Mouse (Mus musculus) c-Kit-positive CD71-negative TER-119-negative erythroid progenitor cells, embryonic 14.5 days (primary cell): ENCODE measurements around the gene Acap1.
"Not testable (repeated sequence)": the region's sequence is repeated elsewhere in the genome, so short reads cannot be mapped to it uniquely, and the experiment has no call there.

Experiments used
- DNase-seq: peaks from one replicate; pipeline ENCODE4 v3.0.0-alpha.2; 2013; ENCODE audit warnings: low read depth

The Acap1 gene

DNA sequence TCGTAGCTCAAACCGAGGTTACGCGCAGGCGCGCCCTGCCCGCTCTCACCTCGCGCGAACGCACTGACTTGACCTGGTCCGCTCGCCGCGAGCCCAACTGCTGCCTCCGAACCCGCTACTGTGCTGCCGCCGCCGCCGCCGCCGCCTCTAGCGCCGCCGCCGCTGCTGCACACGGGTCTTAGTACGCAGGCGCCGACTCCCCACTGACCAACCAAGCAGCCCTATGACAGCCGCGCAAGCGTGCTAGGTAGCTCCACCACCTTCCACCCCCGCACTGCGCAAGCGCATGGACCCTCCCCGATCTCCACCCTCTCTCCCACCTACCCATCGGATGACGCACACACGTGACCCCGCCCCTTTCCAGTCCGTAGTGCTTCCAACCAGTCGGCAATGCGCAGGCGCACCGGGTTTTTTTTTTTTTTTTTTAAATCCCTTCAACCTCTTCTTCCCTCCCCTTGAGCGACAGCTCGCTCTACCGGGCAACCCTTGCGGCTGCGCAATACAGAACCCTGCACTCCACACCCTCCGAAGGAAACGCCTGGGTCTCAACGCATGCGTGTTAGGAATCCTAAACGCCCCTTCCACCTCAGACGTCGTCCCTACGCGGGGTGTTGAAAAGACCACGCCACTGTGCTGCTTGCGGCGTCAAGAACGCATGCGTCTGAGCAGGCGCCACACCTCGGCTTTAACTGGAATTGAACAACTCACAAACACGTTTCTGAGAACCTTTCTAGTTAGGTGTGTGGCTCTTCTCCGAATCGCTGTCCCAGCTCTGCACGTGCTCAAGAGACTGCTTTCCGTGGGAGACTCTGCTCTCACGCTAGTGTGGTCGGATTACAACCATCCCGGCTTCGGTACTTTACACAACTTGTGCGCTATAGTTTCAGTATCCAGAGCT lies 26.0 kb upstream of the Acap1 start, which contains the start of gene Eif5a:
TSS of gene Eif5a (minus strand) at position 845 of the 898 bp plus-strand sequence.
- DNase-seq, result peak; percentile 100

DNA sequence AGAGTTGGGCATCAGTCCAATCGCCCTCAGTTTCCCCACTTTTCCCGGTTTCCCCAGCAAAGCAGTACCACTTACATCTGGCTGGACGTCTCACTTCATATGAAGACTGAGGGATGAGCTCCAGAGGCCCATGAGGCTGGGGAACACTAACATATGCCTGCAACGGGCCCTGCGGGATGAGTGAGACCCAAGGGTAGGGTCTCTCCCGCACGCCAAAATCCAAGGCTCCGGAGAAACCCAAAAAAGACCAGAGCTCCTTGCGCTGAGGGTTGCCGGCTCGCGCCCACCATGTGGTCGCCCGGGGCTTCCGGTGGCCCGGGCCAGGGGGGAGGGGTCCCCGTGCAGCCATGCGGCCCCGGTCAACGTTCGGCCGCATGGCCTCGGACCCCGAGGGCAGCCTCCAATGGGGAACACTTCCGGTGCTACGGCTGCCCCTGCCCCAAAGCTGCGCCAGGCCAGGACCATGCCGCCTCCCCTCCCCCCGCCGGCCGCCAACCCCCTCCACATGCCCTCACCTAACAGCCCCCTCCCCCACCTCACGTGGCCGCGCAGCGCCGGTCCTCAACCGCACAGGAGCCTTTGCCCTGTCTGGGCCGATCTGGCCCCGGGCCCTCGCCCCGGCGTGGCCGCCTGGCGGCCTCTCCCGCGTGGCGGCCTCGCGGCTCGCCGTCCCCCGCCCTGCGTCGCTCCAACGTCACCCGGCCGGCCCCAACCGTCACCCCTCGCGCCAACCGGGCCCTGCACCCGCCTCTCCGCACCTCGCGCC lies 25.1 kb upstream of the Acap1 start:
- no peak for DNase-seq

DNA sequence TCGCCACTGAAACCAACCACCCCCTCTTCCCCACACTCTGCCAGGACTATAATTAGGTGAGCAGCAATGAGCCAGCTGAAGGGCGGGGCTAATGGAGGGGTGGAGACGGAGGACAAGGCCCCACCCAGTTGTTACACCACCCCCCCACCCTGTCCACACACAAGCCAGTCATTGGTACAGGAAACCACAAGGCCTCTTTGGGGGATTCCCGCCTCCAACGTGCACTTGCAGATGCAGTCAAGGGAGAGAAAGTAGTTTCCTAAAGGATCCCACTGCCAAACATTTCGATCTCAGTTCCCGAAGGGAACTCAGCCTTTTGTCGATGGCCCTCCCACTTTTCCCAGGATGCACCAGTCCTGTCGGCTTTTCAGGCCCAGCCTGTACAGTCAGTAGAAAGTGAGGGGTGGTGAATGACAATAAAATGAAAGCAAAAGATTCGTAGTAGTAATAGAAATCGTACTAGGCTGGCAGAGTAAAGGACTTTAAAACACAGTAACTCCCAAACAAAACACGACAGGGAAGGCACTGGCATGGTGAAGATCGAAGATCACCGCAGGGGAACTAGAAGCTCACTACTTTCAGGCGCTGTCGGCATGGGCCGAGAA lies 24.4 kb upstream of the Acap1 start:
- peak; percentile 79 for DNase-seq

DNA sequence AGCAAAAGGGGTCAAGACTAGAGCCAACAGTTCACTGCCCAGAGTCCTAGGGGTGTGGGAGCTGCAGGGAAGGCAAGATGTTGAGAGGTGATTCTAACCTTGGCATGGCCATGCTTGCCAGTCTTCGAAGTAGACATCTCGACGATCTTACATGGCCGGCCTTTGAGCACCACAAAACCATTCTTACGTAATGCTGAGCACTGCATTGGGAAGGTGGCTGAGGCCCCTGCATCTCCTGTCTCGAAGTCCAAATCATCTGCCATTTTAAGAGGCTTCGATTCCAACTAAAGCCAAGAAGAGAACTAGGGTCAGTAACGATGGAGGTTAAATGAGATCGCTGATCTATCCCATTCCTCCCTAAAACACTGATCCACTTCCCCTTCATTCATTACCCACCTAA lies 23.7 kb upstream of the Acap1 start:
- DNase-seq, result no peak

DNA sequence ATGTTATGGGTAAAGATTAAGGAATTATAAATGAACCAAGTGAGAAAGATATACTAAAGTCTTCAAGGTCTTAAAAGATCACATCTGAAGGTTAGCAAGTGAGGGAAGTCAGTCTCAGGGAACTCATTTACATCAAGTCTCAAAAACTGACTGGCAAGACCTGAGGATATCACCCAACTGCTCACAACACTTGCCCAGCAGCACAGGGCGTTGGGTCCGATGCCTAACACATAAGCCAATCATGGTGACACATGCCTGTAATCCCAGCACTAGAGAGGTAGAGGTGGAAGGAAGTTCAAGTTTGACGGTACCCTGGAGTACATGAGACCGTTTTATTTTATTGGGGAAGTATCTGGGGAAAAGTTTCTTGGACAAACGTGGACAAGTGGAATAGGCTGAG lies 22.8 kb upstream of the Acap1 start:
- no peak for DNase-seq

DNA sequence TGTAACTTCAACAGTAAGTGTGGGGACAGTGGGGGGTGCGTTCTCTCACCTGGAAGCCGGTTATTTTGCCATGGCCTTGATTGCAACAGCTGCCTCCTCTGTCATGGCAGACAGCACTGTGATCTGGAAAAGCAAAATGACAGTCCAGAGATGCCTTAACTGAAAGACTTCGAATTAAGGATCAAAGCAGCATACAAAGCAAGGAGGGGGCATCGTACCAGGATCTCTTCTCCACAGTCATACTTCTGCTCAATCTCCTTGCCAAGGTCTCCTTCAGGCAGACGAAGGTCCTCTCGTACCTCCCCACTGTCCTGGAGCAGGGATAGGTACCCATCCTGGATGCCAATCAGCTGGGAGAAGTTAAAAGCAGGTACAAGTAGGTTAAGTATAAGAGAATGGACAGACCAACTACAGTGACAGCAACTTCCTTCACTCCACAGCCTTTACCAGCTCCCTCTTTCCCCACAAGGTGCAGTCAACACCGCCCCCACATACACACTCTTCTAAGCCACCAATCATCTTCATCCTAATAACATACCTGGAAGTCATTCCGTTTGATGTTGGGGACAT lies 22.1 kb upstream of the Acap1 start:
- DNase-seq, result no peak

DNA sequence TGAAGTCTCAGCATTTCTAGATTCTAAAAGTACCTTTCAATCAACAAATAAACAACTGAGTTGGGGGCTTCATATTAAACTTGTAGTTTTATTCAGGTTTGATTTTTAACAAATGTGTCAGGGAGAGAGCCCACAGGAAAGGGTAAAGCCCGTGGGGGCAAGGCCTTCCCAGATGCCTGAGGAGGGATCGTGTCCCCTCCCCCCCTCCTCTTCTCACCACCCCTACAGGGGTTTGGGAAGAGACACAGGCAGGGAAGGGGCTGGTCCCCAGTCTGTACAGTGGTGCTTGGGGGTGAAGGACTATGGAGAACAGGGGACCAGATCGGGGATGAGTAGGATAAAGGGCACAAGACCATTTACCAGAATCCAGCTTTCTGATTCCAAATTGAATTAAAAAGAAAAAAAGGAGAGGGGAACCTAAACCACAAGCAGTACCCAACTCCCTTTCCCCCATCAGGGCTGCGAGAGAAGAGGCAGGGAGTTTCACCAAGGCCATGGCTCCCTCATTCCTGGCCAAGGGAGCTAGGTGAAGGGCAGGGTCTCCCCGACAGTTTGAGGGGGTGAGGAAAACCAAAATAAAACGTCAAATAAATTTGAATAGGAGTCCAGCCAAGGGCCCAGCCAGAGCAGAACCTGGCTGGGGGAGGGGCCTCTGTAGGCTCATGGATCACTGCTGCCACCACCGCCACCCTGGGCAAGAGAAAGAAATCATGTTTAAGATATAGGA lies 21.5 kb upstream of the Acap1 start:
- not testable (repeated sequence) for DNase-seq

DNA sequence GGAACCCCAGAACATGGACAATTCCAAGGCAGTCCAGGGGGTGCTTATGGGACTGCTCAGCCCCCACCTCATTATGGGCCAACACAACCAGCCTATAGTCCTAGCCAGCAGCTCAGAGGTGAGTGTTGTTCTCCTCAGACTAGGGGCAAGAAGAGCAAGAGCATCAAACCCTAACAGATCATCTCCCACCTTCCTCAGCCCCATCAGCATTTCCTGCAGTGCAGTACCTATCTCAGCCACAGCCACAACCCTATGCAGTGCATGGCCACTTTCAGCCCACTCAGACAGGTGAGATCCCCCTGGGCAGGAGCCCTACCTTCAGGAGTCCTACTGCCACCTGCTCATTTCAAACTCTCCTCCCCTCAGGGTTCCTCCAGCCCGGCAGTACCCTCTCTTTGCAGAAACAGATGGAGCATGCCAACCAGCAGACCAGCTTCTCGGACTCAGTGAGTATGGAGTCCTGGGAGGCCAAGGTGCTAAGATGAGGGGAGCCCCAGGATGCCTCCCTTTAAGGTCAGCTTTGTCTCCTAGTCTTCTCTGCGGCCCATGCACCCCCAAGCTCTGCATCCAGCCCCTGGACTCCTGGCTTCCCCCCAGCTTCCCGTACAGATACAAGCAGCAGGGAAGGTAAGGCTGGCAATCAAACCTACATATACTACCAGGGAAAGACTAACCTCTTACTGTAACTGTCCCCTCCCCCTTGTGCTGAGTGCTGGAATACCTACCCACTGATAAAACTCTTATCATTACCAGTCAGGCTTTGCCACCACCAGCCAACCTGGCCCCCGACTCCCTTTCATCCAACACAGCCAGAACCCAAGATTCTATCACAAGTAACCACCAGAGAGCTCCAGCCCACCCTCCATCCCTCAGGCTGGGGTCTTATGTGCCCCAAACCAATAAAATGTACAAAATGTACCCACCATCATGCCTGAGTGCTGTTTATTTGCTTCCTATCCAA lies 20.6 kb upstream of the Acap1 start:
- no peak for DNase-seq

DNA sequence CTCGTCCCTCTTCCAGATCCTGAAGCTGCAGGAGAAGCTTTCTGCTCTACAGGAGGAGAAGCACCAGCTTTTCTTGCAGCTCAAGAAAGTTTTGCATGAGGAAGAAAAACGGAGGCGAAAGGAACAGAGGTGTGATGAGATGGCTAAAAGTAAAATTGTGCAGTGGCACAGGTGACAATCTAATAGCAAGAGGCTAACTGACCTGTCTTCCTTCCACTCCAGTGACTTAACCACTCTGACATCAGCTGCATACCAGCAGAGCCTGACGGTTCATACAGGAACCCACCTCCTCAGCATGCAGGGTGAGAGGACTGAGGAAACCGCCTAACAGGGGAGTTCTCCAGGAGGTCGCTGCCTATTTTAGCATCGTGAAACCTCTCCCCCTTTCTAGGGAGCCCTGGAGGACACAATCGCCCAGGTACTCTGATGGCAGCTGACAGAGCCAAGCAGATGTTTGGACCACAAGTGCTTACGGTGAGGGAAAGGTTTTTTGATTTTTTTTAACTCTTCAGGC lies 19.6 kb upstream of the Acap1 start:
- no peak for DNase-seq

DNA sequence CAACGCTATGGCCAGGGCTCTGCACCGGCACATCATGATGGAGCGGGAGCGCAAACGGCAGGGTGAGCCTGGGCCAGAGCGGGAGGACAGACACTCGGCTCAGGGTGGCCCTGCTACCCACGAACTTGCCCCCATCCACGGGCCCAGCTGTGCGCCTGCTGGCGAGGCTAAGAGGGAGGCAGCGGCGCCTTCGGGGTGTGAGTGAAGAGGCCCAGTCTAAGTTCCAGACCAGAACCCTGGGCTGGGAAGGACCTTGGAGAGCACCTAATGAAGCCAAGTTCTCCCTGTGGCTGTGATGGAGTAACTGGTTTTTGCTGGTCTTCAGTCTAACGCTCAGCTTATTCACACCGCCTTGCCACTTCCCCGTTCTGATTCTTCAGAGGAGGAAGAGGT lies 19.0 kb upstream of the Acap1 start:
- no peak for DNase-seq

DNA sequence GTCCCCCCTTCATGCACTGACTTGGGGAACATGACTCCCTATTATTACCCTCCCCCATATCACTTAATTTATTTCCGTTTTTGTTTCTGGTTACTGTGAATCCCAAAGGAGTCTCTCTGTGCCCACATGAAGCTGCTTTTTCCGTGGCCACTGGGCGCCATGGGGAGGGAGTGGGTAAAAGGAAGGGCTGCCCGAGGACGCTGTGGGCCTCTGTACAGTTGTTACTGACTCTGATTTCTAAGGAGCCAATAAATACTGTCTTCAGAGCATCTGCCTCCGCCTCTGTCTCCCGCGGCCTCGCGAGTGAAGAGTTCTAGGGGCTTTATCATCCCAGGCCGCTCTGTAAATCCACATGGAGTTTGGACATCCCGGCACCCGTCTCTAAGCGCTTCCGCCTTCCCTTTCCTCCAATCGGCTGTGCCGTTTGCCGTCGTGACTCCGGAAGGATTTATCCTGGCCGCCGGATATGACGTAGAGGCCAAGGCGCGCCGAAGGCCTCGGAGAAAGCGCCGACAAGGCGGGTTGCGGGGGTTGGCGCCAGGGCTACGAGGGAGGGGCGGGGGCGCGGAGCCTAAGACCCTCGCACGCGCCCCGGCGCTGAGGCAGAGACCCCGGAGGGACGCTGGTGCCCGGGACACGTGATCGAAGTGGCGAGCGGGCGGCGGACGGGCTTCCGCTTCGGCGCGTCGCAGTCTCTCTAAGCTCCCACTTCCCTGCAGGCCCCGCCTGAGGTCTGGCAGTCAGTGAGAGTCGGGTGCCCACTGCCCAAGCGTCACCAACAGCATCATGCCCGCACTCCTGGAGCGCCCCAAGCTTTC lies 18.4 kb upstream of the Acap1 start, which contains the start of gene Gps2:
TSS of gene Gps2 (plus strand) at position 335 of the 818 bp plus-strand sequence.
- DNase-seq, result peak; percentile 91

DNA sequence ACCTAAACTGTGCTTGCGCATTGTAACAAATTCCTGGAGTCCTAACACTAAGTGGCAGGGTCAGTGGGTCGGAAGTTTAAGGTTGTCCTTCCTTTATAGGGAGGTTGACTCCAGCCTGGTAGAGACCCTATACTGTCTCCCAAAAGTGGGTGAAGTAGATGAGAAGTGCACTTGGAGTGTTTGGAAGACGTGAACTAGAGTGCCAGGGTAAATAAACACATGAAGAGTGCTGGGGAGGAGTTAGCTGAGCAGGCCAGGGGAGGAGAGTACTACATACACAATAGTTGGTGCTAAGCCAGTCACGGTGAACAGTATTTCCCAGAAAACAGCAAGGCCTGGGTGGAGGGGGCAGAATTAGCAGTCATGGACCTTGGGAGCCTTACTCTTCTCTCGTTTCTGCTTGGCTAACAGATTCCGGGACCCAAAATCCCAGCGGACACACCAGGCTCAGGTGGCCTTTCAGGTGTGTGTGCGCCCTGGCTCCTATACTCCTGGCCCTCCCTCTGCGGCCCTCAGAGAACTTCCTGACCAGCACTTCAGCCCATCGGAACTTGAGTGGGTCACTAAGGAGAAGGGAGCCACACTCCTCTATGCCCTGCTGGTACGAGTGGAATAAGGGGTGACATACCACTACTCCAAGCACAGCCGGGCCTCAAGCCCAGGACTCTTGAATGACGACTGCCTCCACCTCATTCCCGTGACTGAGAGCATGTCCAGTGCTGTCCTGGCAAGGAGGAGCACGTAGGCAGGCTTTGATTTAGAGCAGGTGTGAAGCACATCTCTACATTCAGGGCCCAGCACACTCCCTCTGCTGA lies 17.6 kb upstream of the Acap1 start:
- DNase-seq, result no peak

DNA sequence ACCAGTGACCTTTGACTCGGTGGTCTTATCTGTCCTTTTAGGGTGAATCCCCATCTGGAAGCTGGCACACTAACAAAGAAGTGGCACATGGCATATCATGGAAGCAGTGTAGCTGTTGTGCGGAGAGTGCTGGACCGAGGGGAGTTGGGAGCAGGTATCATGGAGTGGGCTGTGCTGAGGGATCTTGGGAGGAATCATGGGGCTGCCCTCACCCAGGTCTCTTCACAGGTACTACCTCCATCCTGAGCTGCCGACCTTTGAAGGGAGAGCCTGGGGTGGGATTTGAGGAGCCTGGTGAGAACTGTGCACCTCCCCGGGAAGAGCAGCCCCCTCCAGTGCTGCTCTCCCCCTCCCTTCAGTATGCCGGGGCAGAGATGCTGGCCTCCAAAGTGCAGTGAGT lies 16.4 kb upstream of the Acap1 start:
- DNase-seq, result no peak

DNA sequence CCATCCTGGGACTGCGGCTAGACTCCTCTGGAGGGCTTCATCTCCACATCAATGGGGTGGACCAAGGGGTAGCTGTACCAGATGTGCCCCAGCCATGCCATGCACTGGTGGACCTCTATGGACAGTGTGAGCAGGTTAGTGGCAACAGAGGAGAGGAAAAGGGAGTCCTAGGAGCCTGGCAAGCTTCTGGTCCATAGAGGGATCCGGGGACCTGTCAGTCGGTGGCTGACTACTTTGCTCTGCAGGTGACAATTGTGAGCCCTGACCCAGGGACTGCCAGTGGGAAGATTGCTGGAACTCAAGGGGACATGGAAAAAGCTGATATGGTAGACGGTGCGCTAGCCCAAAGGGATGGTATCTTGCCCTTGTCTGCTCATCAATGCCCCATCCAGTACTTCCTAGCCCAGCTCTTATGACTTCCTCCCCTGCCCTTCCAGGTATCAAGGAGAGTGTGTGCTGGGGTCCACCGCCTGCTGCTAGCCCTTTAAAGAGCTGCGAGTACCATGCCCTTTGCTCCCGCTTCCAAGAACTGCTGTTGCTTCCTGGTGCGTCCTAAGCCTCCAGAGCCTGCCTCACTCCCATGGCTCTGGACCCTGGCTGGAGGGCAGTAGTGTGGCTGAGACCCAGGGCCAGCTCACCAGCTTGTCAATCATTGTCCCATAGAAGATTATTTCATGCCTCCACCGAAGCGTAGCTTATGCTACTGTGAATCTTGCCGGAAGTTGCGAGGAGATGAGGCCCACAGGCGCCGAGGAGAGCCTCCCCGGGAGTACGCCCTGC lies 15.6 kb upstream of the Acap1 start:
- DNase-seq, result no peak

DNA sequence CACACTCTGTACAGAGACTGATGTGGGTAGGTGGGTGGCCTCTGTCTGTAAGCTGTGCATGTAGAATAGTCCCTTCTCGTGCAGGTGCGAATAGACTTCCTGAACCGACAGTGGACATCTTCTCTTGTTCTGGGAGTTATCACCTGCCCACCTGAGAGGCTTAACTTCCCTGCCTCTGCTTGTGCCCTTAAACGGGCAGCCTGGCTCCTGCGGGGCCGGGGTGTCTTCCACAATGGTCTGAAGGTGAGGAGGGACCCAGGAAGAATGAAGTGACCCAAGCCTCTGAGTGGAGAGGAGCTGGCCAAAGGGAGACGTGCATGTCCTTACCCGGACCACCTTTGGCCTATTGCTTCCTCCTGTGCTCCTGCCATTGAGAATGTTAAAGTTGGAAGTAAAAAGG lies 14.8 kb upstream of the Acap1 start:
- no peak for DNase-seq

DNA sequence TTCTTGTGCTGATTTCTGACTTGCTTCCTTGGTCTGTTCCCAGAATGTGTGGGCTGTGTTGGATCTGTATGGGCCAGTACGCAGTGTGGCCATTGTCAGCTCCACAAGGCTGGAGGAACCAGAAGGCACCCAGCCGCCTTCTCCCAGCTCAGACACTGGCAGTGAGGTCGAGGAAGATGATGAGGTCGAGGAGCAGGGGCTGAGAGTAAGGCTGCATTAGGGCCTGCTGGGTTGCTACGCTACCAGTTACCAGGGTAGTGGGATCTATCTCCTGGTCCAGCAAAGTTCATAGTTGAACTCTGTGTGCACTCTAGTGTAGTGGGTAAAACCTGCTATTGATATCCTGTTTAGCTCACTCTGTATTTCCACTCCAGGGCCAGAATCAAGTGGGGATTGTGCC lies 13.8 kb upstream of the Acap1 start:
- DNase-seq, result no peak

DNA sequence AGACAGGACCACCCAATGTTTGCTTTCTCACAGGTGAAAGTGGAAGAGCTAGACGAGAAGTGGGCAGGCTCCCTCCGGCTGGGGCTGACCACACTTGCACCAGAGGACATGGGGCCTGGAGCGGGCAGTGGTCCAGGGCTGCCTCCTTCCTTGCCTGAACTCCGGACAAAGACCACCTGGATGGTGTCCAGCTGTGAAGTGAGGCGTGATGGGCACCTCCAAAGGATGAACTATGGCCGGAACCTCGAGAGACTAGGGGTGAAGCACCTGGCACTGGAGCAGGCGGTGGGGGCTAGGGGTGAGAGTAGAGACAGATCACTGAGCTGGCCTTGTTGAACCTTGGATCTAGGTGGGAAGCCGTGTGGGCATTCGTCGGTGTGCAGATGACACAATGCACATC lies 13.3 kb upstream of the Acap1 start:
- no peak for DNase-seq

DNA sequence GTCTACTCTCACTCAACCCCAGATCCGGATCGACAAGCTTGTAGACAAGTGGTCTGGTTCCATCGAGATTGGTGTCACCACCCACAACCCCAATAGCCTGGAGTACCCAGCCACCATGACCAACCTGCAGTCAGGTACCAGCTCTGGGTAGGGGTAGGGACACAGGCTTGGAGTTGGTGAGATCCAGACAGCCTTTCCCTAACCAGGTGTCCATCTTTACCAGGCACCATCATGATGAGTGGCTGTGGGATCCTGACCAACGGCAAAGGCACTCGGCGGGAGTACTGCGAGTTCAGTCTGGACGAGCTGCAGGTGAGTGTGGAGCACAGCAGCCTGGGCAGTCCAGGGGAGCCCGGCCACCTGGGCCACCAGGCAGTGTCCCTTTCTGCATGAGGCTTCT lies 9.0 kb upstream of the Acap1 start:
- no peak for DNase-seq
